Mouse (Mus musculus) c-Kit-positive CD71-negative TER-119-negative erythroid progenitor cells, embryonic 14.5 days (primary cell): Measurements from ENCODE around the gene Mettl7b.

ENCODE experiments used
- DNase-seq: peaks from one replicate; pipeline ENCODE4 v3.0.0-alpha.2; 2013; ENCODE audit warnings: low read depth

Gene Mettl7b

DNA sequence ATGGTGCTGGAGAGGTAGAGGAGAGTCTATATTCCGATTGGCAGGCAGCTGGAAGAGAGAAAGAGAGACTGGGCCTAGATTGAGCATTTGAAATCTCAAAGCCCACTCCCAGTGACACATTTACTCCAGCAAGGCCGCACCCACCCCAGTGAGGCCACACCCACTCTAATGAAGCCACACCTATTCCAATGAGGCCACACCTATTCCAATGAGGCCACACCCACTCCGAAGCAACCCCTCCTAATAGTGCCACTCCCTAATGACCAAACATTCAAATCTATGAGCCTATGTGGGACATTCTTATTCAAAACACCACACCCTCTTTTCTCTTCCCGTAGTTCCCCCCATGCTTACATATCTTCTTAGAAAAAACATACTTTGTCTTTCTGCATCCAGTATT, 13.3 kb downstream of the Mettl7b start:
- no peak for DNase-seq

GRCm38 (mm10) chr10:128945675-128946074, 15.1 kb downstream of the Mettl7b start:
- DNase-seq = peak; percentile 33

- no peak for DNase-seq
Observed at GRCm38 (mm10) chr10:128940475-128941061, 20.2 kb downstream of the Mettl7b start.

GRCm38 (mm10) chr10:128938974-128939373, 21.8 kb downstream of the Mettl7b start:
- no peak for DNase-seq

DNA sequence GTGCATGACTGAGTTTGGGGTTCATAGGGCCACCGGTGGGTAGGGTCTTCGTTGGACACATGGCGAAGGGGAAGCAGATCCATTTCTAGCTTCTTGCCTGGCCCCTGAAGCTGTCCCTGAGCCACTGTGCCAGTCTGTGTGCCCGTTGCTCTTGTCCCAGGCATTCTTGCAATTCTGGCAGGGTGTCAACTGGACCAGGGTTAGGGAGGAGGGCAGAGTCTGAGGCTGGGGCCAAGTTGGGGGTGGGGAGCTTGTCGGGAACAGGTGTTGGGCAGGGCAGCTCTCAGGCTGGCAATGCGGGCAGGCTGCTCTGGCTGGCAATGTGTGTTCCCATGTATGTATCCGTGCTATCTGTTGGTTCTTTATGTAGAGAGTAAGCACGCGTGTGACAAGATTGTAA, 22.3 kb downstream of the Mettl7b start:
- no peak for DNase-seq

- DNase-seq = no peak
Observed at GRCm38 (mm10) chr10:128937756-128938390, 22.9 kb downstream of the Mettl7b start.

DNA sequence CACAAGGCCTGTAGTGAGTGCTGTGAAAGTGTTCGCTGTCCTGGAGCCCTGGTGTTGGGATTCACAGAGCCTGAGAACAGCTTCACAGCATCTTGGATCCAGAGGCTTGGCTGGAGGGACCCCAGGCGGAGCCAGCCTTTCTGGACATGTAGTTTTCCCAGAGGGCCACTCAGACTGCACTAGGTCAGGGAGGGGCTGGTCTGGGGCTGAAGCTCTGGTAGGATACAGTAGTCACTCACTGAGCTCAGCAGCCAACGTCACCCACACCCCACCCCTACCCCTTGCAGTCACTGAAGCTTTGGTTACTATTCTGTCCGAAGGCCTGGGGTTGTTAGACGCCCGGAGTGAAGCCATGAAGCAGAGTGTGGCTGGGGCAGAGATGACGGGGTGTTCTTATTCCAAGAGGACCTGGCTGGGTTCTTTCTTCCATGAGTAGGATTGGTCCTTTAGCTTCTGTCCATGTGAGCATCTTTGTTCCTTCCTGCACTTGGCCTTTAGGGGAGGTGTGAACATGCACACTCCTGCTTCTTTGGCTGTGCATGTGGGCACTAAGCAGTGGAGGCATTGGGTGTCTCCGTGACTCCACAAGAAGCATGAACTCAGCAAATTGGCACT, 24.9 kb downstream of the Mettl7b start:
- DNase-seq = no peak

GRCm38 (mm10) chr10:128934997-128935787, 25.6 kb downstream of the Mettl7b start:
- DNase-seq = no peak

- DNase-seq = no peak
Observed at GRCm38 (mm10) chr10:128933976-128934721, 26.6 kb downstream of the Mettl7b start.

DNA sequence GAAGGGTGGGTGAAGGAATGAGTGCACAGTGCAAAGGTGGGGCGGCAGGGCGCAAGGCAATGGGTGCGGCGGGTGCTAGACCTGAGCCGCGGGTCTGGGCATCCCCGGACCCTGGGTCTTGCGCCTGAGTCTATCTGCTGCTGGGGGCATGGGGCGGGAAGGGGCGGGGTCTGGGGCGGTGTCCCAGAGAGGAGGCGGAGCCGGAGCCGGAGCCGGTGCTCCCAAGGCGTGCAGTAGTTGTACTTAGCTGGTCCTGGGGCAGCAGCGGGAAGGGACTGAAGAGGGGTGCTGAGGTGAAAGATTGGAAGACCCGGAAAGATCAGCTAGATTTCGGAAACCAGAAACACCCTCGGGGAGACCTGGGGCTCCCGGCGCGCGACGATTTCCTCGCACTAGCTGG, 27.2 kb downstream of the Mettl7b start, which contains the start of gene Itga7:
Itga7 (plus strand) TSS at position 245 of the 400 bp plus-strand sequence.
- no peak for DNase-seq

DNA sequence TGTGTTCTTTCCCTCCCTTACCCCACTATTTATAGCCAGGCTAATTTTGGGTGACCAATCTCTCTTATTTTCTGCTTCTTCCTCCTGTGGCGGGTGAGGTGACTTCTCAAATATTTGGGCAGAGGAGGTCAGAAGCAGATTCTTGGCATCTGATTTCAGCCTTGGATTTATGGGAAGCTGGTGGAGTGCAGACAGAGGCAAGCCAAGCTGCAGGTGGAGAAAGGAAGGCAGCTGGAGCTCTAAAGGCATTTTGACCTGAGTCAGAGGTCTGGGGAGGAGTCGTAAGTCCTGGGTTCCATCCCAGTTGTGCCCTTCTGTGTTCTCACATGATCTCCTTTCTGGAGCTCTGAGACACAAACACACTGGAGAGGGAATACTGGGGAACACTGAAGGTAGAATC, 29.3 kb downstream of the Mettl7b start:
- no peak for DNase-seq

GRCm38 (mm10) chr10:128929638-128930378, 31.0 kb downstream of the Mettl7b start:
- DNase-seq = no peak

- DNase-seq = no peak
Observed at GRCm38 (mm10) chr10:128928356-128928755, 32.4 kb downstream of the Mettl7b start.

DNA sequence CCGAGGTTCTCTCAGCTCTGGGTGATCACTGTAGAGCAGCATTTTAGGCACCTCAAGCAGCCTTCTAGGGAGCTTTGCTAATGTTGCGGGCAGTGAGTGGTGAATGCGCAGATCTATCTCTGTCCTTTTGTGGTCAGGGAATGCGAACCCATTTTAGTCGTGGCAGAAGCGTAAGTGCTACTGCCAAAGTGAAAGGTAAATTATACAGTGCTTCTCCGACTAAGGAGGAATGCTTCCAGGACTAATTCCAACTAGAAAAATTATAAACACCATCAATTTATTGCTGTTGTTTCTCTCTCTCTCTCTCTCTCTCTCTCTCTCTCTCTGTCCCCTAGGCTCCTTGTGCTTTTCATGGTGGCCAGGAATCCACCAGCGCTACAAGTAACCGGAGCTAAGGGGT, 36.9 kb downstream of the Mettl7b start, which contains the start of gene Bloc1s1:
Bloc1s1 (minus strand) TSS at position 101 of the 400 bp plus-strand sequence.
- DNase-seq = no peak

DNA sequence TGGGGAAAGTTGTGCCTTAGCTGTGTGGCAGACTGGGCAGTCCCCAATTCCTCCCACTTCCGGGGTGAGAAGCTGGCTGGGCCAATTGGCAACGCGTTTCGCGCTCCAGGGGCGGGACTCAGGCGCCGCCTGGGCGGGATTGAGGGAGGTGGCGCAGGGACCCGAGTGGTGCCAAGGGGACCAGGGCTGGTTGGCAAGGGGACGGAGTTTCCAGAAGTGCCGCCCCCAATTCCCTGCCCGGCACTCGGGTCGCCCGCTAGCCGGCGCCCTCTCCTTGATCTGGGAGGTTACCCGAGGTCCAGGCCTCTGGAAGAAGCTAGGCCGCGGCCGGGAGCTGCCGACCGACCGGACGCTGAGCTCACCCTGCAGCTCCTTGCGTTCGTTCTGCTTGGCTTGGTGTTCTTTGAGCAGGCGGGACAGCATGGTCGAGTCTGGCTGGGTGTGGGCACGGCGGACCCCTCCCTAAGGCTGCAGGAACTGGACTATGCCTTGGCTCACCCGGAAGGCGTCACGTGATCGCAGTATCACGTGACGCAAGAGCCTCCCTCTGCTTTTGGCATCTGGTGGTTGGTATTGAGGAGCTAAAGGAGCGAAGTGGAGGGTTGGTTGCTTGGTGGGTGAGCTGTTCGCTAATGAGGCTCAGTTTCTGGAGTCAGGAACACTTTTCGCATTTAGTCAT, 37.6 kb downstream of the Mettl7b start:
- peak; percentile 69 for DNase-seq

- no peak for DNase-seq
Observed at GRCm38 (mm10) chr10:128922822-128923012, 38.1 kb downstream of the Mettl7b start, which contains the start of gene Rdh5. Gene Rdh5 (minus strand): TSS chr10:128922888.

DNA sequence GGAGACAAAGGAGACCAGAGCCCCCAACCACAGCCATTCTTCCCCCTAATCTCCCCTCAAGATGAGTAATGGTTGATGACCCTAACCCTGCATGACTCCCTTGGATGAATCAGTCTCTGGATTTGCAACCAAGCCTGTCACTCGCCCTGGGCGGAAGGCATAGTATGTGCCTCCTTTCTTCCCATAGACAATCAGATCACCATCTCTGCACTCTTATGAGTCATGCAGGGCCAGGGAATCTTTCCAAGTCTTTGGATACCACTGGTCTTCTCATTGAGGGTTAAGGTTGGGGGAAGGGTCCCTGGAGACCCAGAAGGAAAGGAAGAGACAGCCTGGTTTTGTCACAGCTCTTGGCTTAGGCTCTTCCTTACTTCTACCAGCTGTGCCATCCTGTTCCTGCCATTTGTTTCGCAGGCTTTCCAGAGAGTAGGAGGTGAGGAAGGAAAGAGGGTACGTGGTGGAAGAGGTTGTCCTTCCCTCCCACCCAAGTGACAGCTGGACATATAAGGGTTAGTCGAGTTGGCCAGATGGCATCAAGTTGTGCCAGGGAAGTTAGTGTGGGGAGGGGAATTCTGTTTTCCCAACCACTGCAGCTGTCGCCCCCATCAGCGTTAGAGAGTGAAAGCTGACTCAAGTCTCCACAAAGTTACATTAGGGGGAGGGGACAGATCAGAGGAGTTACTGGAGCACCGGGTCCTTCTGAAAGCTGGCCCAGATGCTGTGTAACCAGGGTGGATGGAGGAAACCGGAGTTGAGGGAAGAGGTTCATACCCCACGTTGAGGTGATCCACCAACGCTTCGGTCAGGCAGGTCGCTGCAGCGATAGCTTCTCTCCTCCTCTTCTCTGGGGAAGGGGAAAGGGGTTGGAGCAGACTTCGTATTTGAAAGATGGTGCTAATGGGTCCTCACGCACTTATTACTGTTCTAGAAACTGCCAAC, 38.6 kb downstream of the Mettl7b start:
- no peak for DNase-seq

DNA sequence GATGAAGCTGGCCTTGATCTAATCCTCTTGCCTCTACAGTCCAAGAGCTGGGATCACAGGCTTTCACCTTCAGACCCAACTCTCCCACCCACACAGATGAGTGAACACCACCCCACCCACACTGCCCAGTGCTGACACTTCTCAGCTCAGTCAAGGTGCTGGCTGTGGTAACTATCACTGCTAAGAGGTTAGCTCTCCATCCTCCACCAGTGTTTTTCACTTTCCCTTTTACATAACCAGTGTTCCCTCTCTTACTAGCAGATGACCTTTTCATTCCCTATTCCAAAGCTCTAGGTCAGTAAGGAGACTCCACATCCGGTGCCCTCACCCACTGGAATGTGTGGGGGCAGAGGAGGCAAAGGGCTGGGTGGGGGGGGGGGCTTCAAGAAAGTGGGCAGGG, 39.5 kb downstream of the Mettl7b start:
- DNase-seq = no peak

GRCm38 (mm10) chr10:128920736-128921161, 40.0 kb downstream of the Mettl7b start:
- DNase-seq = no peak

DNA sequence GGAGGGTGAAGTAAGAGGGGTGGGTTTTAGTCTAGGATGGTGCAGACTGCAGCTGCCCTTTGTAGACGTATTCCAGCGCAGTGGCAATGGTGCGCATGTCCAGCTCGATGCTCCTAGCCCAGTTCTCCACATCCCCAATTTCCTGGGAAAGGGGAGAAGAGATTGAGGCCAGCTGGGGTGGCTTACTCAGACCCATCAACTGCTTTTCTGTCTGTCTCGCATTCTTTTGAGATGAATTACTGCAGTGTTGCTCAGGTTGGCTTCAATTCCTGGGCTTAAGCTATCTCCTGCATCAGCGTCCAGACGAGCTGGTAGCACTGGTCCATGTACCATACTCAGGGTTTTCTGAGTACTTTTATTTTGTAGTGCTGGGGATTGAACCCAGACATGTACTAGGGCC, 40.8 kb downstream of the Mettl7b start:
- DNase-seq = no peak
